Mouse (Mus musculus): ENCODE measurements around the gene Shox2. TPM values are rescaled to one million over a fixed set of nuclear protein-coding genes. Genes with fewer than 3 reads are reported as not detected.

Gene Shox2
- total RNA-seq, 2 experiments from 2014 or later = 0.17 TPM; not detected in 1

GRCm38 (mm10) chr3:66970661-66971331 is 10.8 kb downstream of the Shox2 start:
- DNase-seq (ENCODE audit: low spot score in 2 of 2) = no peak
- intact Hi-C loops (cut with DNase I) = loop anchor here (5.0 kb wide), 1 partner anchor 223 kb away; no protein-coding TSS in a partner anchor

- no peak for DNase-seq (ENCODE audit: low spot score in 2 of 2)
- intact Hi-C loops (cut with DNase I) = loop anchor here (5.0 kb wide), 1 partner anchor 223 kb away; no protein-coding TSS in a partner anchor
Measured at GRCm38 (mm10) chr3:66970261-66970660, 11.3 kb downstream of the Shox2 start.

- DNase-seq (ENCODE audit: low spot score in 2 of 2) = no peak
- intact Hi-C loops (cut with DNase I) = no loop called here
Measured at GRCm38 (mm10) chr3:66967508-66967907, 14.1 kb downstream of the Shox2 start.

- intact Hi-C loops (cut with DNase I) = no loop called here
- DNase-seq (ENCODE audit: low spot score in 2 of 2) = no peak
Measured at GRCm38 (mm10) chr3:66964884-66965283, 16.7 kb downstream of the Shox2 start.

- intact Hi-C loops (cut with DNase I) = no loop called here
- no peak for DNase-seq (ENCODE audit: low spot score in 2 of 2)
Measured at GRCm38 (mm10) chr3:66959972-66960371, 21.6 kb downstream of the Shox2 start.

GRCm38 (mm10) chr3:66955126-66955525 is 26.4 kb downstream of the Shox2 start:
- DNase-seq (ENCODE audit: low spot score in 2 of 2) = no peak
- intact Hi-C loops (cut with DNase I) = no loop called here

GRCm38 (mm10) chr3:66939675-66940074 is 41.9 kb downstream of the Shox2 start:
- no peak for DNase-seq (ENCODE audit: low spot score in 2 of 2)
- intact Hi-C loops (cut with DNase I) = no loop called here

GRCm38 (mm10) chr3:66922436-66922835 is 59.1 kb downstream of the Shox2 start:
- intact Hi-C loops (cut with DNase I) = no loop called here
- no peak for DNase-seq (ENCODE audit: low spot score in 2 of 2)

Other genes with a start within 250 kb of the Shox2 start
- gene Rsrc1, start 381 bp downstream of the Shox2 start, total RNA-seq (2021) = 10 to 100 TPM; 31.9 to 36.0 TPM

Measured in left cerebral cortex, postnatal 36 days (tissue).